Mouse (Mus musculus) heart, postnatal 0 days (tissue): ENCODE measurements at regions not wholly inside any gene's neighbourhood (a gene's known extent, or its start where the extent isn't known, plus 50 kb on each side); places are given as distances from the start of the nearest gene placed in this dataset.

ENCODE experiments used
- ATAC-seq: fragments of 200-750 bp; cut with Nextera tagmentation; 2 replicates; pipeline ENCODE4 v1.8.0; 2017; ENCODE audit warnings: low read depth, moderate number of reproducible peaks, moderate library complexity; ENCODE audit not compliant: insufficient read depth
- DNase-seq: peaks from one replicate; pipeline ENCODE4 v3.0.0-alpha.2; 2016; ENCODE audit warnings: low spot score
- H3K27ac ChIP-seq: fragments of 300-500 bp; sonication (generic); 2 replicates; pipeline ENCODE4 v1.5.1; 2014; ENCODE audit warnings: low read depth, mild to moderate bottlenecking
- H3K27me3 ChIP-seq: fragments of 300-500 bp; sonication (generic); 2 replicates; pipeline ENCODE4 v1.6.1; 2014; ENCODE audit warnings: low read length, mixed read lengths; ENCODE audit not compliant: control insufficient read depth, insufficient read depth
- H3K36me3 ChIP-seq: fragments of 300-500 bp; sonication (generic); replicated peaks from 2 replicates; pipeline ENCODE4 v1.6.1; 2014; ENCODE audit warnings: low read length, mixed read lengths; ENCODE audit not compliant: control insufficient read depth, insufficient read depth
- H3K4me1 ChIP-seq: fragments of 300-500 bp; sonication (generic); 2 replicates; pipeline ENCODE4 v1.6.1; 2014; ENCODE audit warnings: antibody characterized with exemption; ENCODE audit not compliant: control insufficient read depth, insufficient read depth
- H3K4me2 ChIP-seq: fragments of 300-500 bp; sonication (generic); 2 replicates; pipeline ENCODE4 v1.6.1; 2014; ENCODE audit warnings: low read depth, mild to moderate bottlenecking, low read length, moderate library complexity
- H3K4me3 ChIP-seq: fragments of 300-500 bp; sonication (generic); 2 replicates; pipeline ENCODE4 v1.5.1; 2014; ENCODE audit warnings: low read depth, low read length
- H3K9ac ChIP-seq: fragments of 300-500 bp; sonication (generic); replicated peaks from 2 replicates; pipeline ENCODE4 v1.6.1; 2014; ENCODE audit warnings: low read depth, low read length, mixed read lengths
- H3K9me3 ChIP-seq: fragments of 300-500 bp; sonication (generic); replicated peaks from 2 replicates; pipeline ENCODE4 v1.6.1; 2016; ENCODE audit warnings: low read length; ENCODE audit not compliant: control insufficient read depth
- CTCF ChIP-seq: IDR thresholded peaks from 2 replicates; pipeline ENCODE4 v1.5.1; 2016; ENCODE audit warnings: antibody characterized with exemption, control low read depth, low read depth
- EP300 ChIP-seq: IDR thresholded peaks from 2 replicates; pipeline ENCODE4 v1.6.1; 2016; ENCODE audit warnings: antibody characterized with exemption, low read depth
- WGBS: fragments of 180-500 bp; shearing (Covaris S2); extraction: QIAGEN DNeasy Blood & Tissue Kit; methylation state at CpG from one replicate; pipeline ENCODE4 v1.1.7; 2014; 5-methylcytosine and 5-hydroxymethylcytosine counted together

GRCm38 (mm10) chr3:20986942-20987341 is 620.0 kb upstream of the Agtr1b start:
- H3K36me3 ChIP-seq, result no peaks in the 10 kb centered on the region
- H3K4me1 ChIP-seq, result peaks cover 14% of the 10 kb centered on the region
- no peak for TF ChIP-seq CTCF
- TF ChIP-seq EP300, result no peak
- WGBS, result 5% methylated on average over 1 of the region's 1 CpGs
- no peak overlapping the region for H3K4me2 ChIP-seq
- no peak overlapping the region for H3K4me3 ChIP-seq
- H3K27ac ChIP-seq, result no peak overlapping the region
- H3K27me3 ChIP-seq, result no peaks in the 10 kb centered on the region
- no peak for DNase-seq
- H3K9ac ChIP-seq, result no peak overlapping the region
- H3K9me3 ChIP-seq, result no peaks in the 10 kb centered on the region
- ATAC-seq, result no peak; the same call in 1 of the 2 replicates

- Histone ChIP-seq H3K4me3 (no peak overlapping the region), H3K27me3 (no peaks in the 10 kb centered on the region), H3K4me1 (peaks cover 14% of the 10 kb centered on the region), H3K4me2 (no peak overlapping the region), H3K9ac (no peak overlapping the region; the same call in 1 of the 2 replicates), H3K27ac (no peak overlapping the region), H3K9me3 (no peaks in the 10 kb centered on the region), H3K36me3 (no peaks in the 10 kb centered on the region)
- TF ChIP-seq CTCF (no peak), EP300 (no peak)
- ATAC-seq (no peak), DNase-seq (no peak)
- 26% methylated on average over 1 of the region's 1 CpGs for WGBS
Observed at GRCm38 (mm10) chr3:20986377-20986727, 619.4 kb upstream of the Agtr1b start.

GRCm38 (mm10) chr3:20985682-20986376 is 618.9 kb upstream of the Agtr1b start:
- WGBS, result 48% methylated on average over 4 of the region's 4 CpGs
- no peaks in the 10 kb centered on the region for H3K27me3 ChIP-seq
- H3K9ac ChIP-seq, result no peak overlapping the region; the same call in 1 of the 2 replicates
- no peak for DNase-seq
- H3K36me3 ChIP-seq, result no peaks in the 10 kb centered on the region
- no peak overlapping the region for H3K4me3 ChIP-seq
- no peaks in the 10 kb centered on the region for H3K9me3 ChIP-seq
- no peak overlapping the region for H3K4me2 ChIP-seq
- H3K27ac ChIP-seq, result no peak overlapping the region
- ATAC-seq, result no peak
- peaks cover 14% of the 10 kb centered on the region for H3K4me1 ChIP-seq
- TF ChIP-seq EP300 (no peak), CTCF (no peak)

GRCm38 (mm10) chr3:20984146-20984545 is 617.2 kb upstream of the Agtr1b start:
- Histone ChIP-seq H3K27me3 (no peaks in the 10 kb centered on the region), H3K4me1 (peaks cover 14% of the 10 kb centered on the region), H3K9me3 (no peaks in the 10 kb centered on the region), H3K36me3 (no peaks in the 10 kb centered on the region), H3K4me2 (no peak overlapping the region), H3K27ac (no peak overlapping the region), H3K4me3 (no peak overlapping the region), H3K9ac (no peak overlapping the region)
- ATAC-seq (no peak), DNase-seq (no peak)
- WGBS, result 32% methylated on average over 1 of the region's 1 CpGs
- TF ChIP-seq EP300 (no peak), CTCF (no peak)

GRCm38 (mm10) chr3:20973077-20973476 is 606.1 kb upstream of the Agtr1b start:
- 66% methylated on average over 1 of the region's 1 CpGs for WGBS
- no peak for ATAC-seq

More at GRCm38 (mm10) chr3:20973077-20973476, 606.1 kb upstream of the Agtr1b start:
- Histone ChIP-seq H3K9me3 (no peaks in the 10 kb centered on the region), H3K9ac (no peak overlapping the region), H3K27me3 (no peaks in the 10 kb centered on the region), H3K4me3 (no peak overlapping the region), H3K4me1 (no peaks in the 10 kb centered on the region), H3K4me2 (no peak overlapping the region), H3K36me3 (no peaks in the 10 kb centered on the region), H3K27ac (no peak overlapping the region)
- TF ChIP-seq CTCF (no peak), EP300 (no peak)
- no peak for DNase-seq
